Mouse (Mus musculus) right cerebral cortex, postnatal 25 days (tissue): ENCODE results near the gene C1qbp.

ENCODE experiments used
- DNase-seq: peaks from one replicate; pipeline ENCODE4 v3.0.0; 2022

C1qbp gene

DNA sequence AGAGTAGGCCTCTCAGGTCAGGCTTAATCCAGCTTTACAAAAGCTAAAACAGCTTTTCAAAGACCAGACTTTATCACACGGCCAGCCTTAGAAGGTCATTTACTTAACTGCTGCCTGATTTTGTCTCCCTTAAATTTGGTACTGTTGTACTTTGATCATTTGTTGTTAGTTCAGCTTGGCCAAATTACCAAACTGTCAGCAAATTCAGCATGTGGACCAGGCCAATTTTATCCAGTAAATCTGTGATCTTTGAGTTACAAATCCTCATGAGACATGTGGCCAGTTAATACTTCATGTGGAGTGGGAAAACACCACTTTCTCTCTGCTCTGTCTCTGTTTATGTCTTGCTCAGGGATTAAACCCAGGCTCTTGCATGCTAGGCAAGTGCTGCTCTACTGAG is 10.2 kb downstream of the C1qbp start:
- no peak for DNase-seq

DNA sequence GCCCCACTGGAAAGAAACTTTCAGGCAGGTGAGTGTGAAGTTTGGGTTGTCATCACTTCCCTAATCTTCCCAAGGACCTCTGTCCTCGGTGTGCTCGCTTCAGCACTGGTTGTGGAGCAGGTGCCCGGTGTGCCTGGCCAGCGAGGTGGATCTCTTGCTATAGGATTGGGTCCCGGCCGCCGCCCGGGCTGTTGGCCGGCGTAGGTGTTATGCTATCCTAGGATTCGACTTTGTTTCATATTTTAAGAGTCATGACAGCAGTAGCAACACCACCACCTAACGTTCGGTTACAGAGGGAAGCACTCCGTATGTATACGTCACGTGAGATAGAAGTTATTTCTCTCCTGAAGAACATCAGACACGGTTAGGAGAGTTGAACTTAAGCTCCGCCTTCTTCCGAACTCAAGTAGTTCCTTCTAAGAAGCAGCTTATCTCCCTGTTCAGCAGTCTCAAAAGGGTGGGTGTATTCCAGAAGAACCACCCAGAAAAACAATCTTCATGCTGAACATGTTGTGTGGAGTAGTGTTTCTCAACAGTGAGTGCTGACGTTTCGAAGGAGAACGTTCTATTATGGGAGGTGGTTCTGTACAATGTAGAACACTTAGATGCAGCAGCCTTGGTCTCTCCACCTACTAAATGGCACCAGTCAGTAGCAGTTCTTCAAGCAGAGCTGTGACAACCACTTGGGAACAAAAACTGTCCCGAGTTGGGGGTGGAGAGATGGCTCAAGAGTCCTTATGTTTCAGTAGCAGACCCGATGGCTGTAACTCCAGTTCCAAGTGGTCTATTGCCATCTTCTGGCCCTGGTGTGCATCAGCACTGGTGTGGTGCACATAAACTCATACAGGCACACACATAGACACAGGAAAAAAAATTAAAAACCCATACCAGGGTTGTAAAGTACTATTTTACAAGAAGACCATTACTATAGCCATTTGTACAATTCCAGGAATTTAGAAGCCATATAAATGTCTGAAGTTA is 12.0 kb downstream of the C1qbp start:
- no peak for DNase-seq

DNA sequence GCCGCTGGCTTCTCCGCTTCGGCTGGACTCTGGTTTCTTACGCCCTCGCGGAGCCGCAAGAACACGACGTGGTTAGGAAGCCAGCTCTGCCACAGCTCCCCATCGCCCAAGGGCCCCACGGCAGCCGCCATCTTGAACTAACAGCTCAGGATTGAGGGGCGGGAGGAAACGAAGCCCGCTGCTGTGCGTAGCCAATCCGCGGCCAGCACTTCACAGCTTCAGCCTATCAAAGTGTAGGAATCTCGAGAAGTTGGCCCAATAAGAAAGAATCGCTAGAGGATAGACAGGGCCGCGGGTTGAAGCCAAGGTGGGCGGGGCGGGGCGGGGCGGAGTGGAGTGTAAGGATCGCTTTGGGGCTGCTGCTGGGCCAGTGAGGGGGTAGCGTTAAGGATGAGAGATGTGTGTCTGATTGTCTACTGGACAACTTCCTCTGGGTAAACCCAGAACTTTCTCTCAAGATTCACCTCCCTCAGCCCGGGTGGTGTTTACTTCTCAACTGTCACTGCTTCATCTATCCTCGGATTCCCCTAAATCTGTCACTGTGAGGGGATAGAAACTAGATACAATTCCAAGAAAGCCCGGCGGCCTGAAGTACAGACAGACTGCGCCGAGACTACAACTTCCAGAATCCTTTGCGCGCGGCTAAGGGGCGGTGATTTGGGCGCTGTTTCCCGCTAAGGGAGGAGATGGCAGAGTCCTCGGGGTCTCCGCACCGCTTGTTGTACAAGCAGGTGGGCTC is 12.8 kb downstream of the C1qbp start, which contains the start of the genes Nup88 and Rpain:
TSS of gene Nup88 (minus strand) at position 153 of the 739 bp plus-strand sequence.
TSS of gene Rpain (plus strand) at position 393 of the 739 bp plus-strand sequence.
- DNase-seq = peak; percentile 91

DNA sequence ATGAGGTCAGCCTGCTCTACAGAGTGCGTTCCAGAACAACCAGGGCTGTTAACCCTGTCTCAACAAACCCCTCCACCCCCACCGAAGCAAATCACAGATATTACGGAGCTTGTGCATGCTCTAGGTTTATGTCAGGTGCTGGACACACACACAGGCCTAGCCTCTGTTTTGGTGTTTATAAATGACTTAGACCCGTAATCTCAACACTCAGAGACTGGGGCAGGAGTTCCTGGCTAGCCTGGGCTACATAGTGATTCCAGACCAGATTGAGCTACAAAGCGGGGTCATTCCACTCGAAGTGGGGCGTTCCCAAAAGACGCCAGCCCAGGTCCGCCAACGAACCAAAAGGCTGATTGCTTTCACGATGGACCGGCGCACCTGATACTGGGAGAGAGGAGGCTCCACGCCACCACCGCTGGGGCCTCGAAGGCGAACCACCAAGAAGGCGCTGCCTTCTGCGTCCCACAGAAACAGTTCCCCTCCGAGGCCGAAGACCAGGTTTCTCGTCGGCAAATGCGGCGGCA is 13.5 kb downstream of the C1qbp start:
- DNase-seq = no peak

DNA sequence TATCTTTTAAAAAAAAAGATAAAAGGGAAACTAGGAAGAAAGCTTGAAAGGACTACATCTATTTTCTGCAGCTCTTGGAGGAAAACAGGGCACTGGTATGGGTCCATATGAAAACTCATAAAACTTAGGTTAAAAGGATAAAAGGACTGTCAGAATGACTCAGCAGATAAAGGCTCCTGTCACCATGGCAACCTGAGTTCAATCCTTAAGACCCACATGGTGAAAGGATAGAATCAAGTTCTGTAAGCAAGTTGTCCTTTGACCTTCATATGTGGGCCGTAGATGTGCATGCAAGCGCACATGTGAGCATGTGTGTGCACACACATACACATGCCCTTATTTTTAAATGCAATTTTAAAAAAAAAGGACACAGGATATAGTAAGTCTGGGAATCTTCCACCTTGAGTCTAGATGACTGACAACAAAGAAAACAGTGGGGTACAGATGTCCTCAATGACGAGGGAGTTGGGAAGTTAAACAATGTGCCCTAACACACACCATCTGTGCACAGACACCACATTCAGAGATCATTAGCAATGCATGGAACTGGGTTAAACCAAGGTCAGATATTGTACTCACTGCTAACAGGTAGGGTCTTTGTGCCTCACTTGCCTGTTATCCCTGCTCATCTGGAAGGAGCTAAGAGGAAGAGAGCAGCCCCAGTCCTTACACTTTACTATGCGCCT is 18.5 kb downstream of the C1qbp start:
- no peak for DNase-seq

DNA sequence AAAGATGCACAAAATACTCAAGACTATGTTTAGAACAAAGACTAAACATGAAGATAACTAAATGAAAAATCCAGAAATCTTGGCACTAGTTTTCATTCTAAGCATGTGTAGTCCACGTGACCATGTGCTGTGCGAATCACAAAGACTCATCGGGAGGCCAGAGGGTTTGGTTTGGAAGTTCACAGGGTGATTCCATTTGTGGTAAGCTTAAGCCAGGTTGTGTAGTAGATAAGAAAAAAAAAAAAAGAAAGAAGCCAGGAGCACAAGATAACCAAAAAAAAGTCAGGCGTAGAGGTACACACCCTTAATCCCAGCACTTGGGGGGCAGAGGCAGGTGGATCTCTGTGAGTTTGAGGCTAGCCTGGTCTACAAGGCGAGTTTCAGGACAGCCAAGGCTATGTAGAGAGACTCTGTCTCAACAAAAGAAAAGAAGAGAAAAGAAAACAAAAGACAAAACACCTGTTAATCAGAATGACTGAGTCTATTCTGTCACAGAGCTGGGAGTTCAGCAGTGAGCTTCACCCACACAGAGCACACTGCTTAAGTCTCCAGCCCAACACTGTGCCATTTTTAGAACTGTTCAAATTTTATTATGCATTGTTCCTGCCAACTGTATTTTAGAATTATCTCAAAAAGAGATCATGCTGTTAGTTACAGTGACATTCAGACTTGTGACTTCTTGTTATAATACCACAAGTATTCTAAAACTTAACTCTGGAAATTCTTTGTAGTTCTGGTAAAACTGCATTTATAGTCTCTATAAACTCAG is 21.9 kb downstream of the C1qbp start:
- no peak for DNase-seq

DNA sequence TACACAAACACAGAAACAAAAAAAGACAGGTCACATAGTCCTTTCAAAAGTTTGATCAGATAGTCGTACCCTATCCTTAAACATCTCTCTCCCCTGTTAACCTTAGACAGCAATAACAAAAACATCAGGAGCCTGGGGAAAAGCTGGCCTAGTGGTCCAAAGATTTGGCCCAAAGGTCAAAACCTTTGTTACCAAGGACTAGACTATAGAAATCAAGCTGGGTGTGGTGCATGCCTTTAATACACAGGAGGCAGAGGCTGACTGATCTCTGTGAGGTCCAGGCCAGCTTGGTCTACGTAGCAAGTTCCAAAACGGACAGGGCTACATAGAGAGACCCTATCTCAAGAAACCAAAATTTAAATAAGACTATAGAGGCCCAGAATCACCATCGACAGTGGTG is 28.1 kb downstream of the C1qbp start:
- DNase-seq = no peak

DNA sequence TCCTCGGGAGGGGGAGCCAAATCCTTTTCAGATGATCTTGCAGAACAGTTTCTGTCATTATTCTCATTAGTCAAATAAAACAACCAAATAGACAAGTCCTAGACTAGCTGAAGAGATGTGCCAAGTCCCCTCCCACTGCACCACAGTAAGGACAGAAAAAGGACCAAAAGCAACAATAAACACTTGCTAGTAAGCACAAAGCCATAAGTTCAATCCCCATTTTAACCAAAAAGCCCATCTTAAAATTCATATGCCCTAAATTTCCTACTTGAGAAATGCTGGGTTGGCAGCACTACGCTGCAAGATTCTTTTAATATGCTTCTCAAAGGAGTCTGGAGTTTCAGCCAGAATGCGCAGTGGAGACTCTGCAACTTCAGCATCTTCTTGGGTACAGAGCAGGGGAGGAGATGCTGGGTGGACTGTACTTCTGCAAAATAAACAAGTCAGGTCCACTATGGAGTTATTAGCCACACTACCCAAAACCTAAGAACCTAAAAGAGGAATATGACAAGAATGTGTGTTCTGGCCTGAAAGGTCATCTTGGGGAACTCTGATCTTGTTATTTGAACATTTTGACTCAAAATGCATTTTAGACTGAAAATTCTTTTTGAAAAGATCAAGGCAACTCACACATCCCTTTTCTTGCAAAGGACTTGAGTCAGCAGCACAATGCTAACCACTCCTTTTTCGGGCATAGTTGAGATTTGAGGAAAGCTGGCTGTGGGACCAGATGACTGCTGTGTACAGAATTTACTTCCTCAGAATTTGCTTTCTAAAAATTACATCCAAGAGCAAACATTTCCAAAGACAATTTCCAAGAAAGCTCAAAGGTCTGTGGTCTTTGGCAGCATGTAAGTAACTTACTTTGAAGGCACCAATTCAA is 37.6 kb downstream of the C1qbp start:
- no peak for DNase-seq

DNA sequence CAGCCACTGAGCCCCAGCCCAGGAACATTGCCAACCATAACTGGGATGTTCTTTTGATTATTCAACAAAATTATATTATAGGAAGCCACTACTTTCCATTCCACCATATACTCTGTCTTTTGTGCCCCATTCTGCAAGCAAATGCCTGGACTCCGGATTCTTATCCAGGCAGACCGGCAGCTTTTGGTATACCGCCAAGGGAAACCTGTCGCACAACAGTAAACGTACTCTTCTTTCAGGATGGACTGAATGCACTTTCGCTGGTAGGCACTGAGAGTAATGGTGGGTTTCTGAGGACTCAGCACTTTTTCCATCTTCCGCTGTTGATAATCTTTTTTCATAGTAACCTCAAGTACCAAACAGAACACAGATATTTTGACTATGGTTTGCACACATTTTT is 39.2 kb downstream of the C1qbp start:
- DNase-seq = no peak

DNA sequence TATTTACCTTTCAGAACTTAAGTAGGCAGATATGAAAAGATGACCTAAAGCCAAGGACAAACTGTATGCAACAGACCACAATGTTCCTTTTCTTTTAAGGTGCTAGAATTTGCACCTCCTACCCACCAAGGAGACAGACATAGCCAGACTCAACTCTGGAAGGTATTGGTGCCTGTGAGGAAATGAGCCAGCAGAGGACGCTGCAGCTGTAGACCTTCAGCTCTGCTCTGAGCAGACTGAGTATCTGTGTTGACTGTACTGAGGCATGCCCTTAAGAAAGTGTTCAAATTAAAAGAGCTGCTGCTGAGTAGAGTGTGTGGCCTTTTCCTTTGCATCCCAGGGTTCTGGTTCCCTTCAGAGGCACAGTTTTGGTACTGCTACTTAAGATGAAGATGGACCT is 40.2 kb downstream of the C1qbp start:
- no peak for DNase-seq

DNA sequence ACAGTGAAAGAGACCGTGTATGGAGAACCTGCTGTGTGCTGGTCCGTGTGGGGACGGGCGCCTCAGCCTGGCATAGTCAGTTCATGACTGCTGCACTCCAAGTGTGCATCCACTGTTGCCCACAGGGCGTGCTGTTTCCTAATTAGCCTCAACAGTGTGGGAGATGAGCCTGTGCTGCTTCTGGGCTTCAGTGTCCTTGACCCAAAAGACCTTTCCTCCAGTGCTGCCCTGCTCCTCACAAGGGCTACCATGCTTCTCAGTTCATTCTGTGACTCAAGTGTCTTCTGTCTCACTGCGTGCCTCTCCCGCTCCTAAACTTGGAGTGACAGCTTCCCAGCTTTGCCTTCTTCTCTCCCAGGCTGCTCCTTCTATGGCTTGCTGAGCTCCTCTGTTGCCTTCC is 47.5 kb downstream of the C1qbp start:
- DNase-seq = no peak

DNA sequence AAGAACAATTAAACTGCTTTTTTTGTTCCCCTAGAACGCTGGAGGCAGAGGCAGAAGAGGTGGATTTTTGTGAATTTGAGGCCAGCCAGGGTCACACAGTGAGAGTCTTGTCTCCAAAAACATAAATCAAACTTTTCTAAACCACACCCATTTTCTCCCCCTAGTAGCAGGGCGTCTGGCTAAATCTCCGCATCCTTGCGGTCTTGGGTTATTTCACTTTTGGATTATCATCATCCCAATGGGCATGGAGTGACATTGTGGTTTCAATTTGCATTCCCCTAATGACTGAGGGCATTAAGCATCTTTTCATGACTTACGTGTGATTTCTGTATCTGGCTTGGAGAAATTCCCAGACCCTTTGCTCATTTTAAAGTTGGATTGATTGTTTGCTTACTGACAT is 51.4 kb downstream of the C1qbp start:
- DNase-seq = no peak
